Comparison of ENCODE assay signal across 18 mouse cellular contexts in the genomic region with DNA sequence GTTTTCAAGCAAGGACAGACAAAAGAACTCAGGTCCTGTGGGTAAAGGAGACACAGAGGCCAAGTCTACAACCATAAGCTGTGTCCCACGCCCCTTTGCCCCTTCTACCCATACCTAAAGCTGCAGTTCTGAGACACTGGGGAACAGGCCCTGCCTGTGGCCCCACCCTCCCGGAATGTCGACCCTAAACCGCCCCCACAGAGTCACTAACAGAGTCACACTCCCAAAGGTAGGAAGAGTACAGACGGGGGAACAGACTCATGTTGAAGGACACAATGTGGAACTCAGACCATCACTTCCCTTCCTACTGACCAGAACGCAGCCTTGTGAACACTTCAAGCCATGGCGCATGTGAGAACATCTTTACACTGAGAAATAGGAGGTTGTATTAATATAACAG.
"Had no signal": no experiment of that assay in that cellular context is flagged by ENCODE, and none has a peak within 500 bp of the region (broad histone marks: within the 10 kb centered on the region; RNA-seq: fewer than 3 reads in every experiment).

No protein-coding gene starts in this region.

- H3K27me3 ChIP-seq: limb, embryonic 12.5 days; limb, embryonic 15.5 days had no signal

- H3K9me3 ChIP-seq: limb, embryonic 12.5 days; limb, embryonic 15.5 days; megakaryocyte, embryonic 14.5 days; midbrain, embryonic 12.5 days had no signal

- DNase-seq: kidney, adult 18-20 months; kidney, adult 9 months; kidney, postnatal 14 days; kidney, postnatal 4 days; liver, postnatal 0 days; lung, embryonic 14.5 days; lung, postnatal 36 days; right cerebral cortex, postnatal 14 days; right cerebral cortex, postnatal 4 days; thymus, adult 2 months; thymus, postnatal 14 days; thymus, postnatal 4 days had no signal

- H3K36me3 ChIP-seq: limb, embryonic 12.5 days; limb, embryonic 15.5 days; midbrain, embryonic 12.5 days had no signal

- H3K27ac ChIP-seq: limb, embryonic 12.5 days; limb, embryonic 15.5 days; liver, embryonic 14.5 days; midbrain, embryonic 12.5 days; stomach, postnatal 0 days had no signal

- H3K4me3 ChIP-seq: limb, embryonic 12.5 days; limb, embryonic 15.5 days; megakaryocyte, embryonic 14.5 days; midbrain, embryonic 12.5 days had no signal
